Mouse (Mus musculus) thymus, adult 2 months (tissue): ENCODE results near the gene Ifitm1. TPM values are rescaled to one million over a fixed set of nuclear protein-coding genes. Genes with fewer than 3 reads are reported as not detected.

Experiments used
- DNase-seq: peaks from one replicate; pipeline ENCODE4 v3.0.0; 2021
- H3K27ac ChIP-seq: fragments of 200-500 bp; 2 replicates; pipeline ENCODE4 v1.5.1; 2012; ENCODE audit warnings: low read length, control low read depth; ENCODE audit not compliant: control insufficient read depth, insufficient read depth
- H3K27me3 ChIP-seq: fragments of 200-500 bp; 2 replicates; pipeline ENCODE4 v1.6.1; 2012; ENCODE audit warnings: mild to moderate bottlenecking, low read length, moderate library complexity, mixed read lengths; ENCODE audit not compliant: control insufficient read depth, insufficient read depth
- H3K36me3 ChIP-seq: fragments of 200-500 bp; 2 replicates; pipeline ENCODE4 v1.6.1; 2012; ENCODE audit warnings: mild to moderate bottlenecking, low read length, moderate library complexity; ENCODE audit not compliant: control insufficient read depth, insufficient read depth
- H3K4me1 ChIP-seq: fragments of 200-500 bp; replicated peaks from 2 replicates; pipeline ENCODE4 v1.6.1; 2012; ENCODE audit warnings: low read length; ENCODE audit not compliant: control insufficient read depth, insufficient read depth
- H3K4me3 ChIP-seq: fragments of 200-500 bp; 2 replicates; pipeline ENCODE4 v1.5.1; 2012; ENCODE audit warnings: mild to moderate bottlenecking, low read length, control low read depth, moderate library complexity; ENCODE audit not compliant: control insufficient read depth, insufficient read depth
- CTCF ChIP-seq: fragments of 200-500 bp; IDR thresholded peaks from 2 replicates; pipeline ENCODE4 v1.5.1; 2012; ENCODE audit warnings: mild to moderate bottlenecking, control low read depth, low read length, moderate library complexity, borderline replicate concordance; ENCODE audit not compliant: control insufficient read depth, poor library complexity, insufficient read depth; ENCODE audit errors: extremely low read depth
- POLR2A ChIP-seq: fragments of 200-500 bp; IDR thresholded peaks from 2 replicates; pipeline ENCODE4 v1.6.1; 2012; ENCODE audit warnings: mild to moderate bottlenecking, low read length, control low read depth, moderate library complexity; ENCODE audit not compliant: control insufficient read depth, poor library complexity, insufficient read depth; ENCODE audit errors: extremely low read depth
- WGBS: fragments of 180-500 bp; shearing (Covaris S2); methylation state at CpG from one replicate; pipeline ENCODE4 v1.1.7; 2018; 5-methylcytosine and 5-hydroxymethylcytosine counted together
- polyA plus RNA-seq: library from polyadenylated mRNA; depleted of rRNA; stranded (reverse); fragments of >200 nt; gene quantifications from 2 replicates; pipeline ENCODE4 v1.2.3, GENCODE M21; 2012; rRNA removed

Gene Ifitm1
- polyA plus RNA-seq, 1 experiment, result 60.9 TPM

DNA sequence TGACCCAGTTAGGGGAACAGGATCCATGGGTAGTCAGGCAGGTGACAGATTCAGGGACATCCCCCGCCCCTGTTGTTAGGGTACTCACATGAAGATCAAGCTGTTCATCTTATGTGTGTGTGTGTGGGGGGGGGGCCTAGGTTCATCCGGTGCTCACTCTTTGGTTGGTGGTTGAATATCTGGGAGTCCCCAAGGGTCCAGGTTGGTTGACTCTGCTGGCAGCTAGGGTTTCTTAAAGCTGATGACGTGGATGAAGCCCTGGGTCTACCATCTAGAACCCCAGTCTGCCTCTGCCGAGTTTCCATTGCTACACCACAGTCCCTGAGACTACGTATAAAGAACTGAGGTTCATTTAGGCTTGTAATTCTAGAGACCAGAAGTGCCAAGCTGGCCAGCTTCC is 52.0 kb downstream of the Ifitm1 start:
- no peaks in the 10 kb centered on the region for H3K36me3 ChIP-seq
- no peak overlapping the region for H3K4me3 ChIP-seq
- no peaks in the 10 kb centered on the region for H3K27me3 ChIP-seq
- H3K27ac ChIP-seq, result no peak overlapping the region
- no peaks in the 10 kb centered on the region for H3K4me1 ChIP-seq
- no peak for DNase-seq
- TF ChIP-seq CTCF (no peak), POLR2A (no peak)
- 96% methylated on average over 5 of the region's 5 CpGs for WGBS

Other genes starting within 250 kb of the Ifitm1 start
- 11.2 and 12.2 TPM in 2 replicates for gene Cyp2e1, start 203.5 kb upstream of the Ifitm1 start, polyA plus RNA-seq
- gene Syce1, start 179.4 kb upstream of the Ifitm1 start, polyA plus RNA-seq, result 0.27 TPM in 1 of 2 replicates, not detected in the other
- 0.04 and 0.22 TPM in 2 replicates for gene Zfp941, start 145.0 kb upstream of the Ifitm1 start, polyA plus RNA-seq
- gene Urah, start 132.2 kb upstream of the Ifitm1 start, polyA plus RNA-seq, result 12.9 and 15.9 TPM in 2 replicates
- 2.0 and 3.2 TPM in 2 replicates for gene Scgb1c1, start 121.7 kb upstream of the Ifitm1 start, polyA plus RNA-seq
- 0.20 TPM in 1 of 2 replicates, not detected in the other for gene Odf3, start 119.4 kb upstream of the Ifitm1 start, polyA plus RNA-seq
- not detected in 2 replicates for gene Gm45785, start 110.9 kb upstream of the Ifitm1 start, polyA plus RNA-seq
- gene Ric8a, start 110.3 kb upstream of the Ifitm1 start, polyA plus RNA-seq, result 175 and 181 TPM in 2 replicates
- 26.5 and 31.8 TPM in 2 replicates for gene Bet1l, start 109.6 kb upstream of the Ifitm1 start, polyA plus RNA-seq
- 99.7 and 100 TPM in 2 replicates for gene Psmd13, start 85.3 kb upstream of the Ifitm1 start, polyA plus RNA-seq
- gene Sirt3, start 84.9 kb upstream of the Ifitm1 start, polyA plus RNA-seq, result 23.1 and 27.6 TPM in 2 replicates
- 159 and 231 TPM in 2 replicates for gene Cox8b, start 66.8 kb upstream of the Ifitm1 start, polyA plus RNA-seq
- gene Nlrp6, start 46.3 kb upstream of the Ifitm1 start, polyA plus RNA-seq, result 0.32 and 0.71 TPM in 2 replicates
- gene Pgghg, start 25.8 kb upstream of the Ifitm1 start, polyA plus RNA-seq, result 60.1 and 68.6 TPM in 2 replicates
- 0.43 and 0.81 TPM in 2 replicates for gene Ifitm5, start 16.9 kb upstream of the Ifitm1 start, polyA plus RNA-seq
- not detected in 2 replicates for gene Gm45717, start 11.3 kb upstream of the Ifitm1 start, polyA plus RNA-seq
- gene Ifitm2, start 11.2 kb upstream of the Ifitm1 start, polyA plus RNA-seq, result 207 and 296 TPM in 2 replicates
- 309 and 397 TPM in 2 replicates for gene Ifitm3, start 43.5 kb downstream of the Ifitm1 start, polyA plus RNA-seq
- gene Ifitm6, start 50.7 kb downstream of the Ifitm1 start, polyA plus RNA-seq, result 4.7 and 5.9 TPM in 2 replicates
- not detected in 2 replicates for gene Gm17387, start 61.9 kb downstream of the Ifitm1 start, polyA plus RNA-seq
- 1.4 and 1.6 TPM in 2 replicates for gene B4galnt4, start 93.9 kb downstream of the Ifitm1 start, polyA plus RNA-seq
- 46.8 and 49.9 TPM in 2 replicates for gene Pkp3, start 111.0 kb downstream of the Ifitm1 start, polyA plus RNA-seq
- 62.4 and 67.3 TPM in 2 replicates for gene Sigirr, start 133.4 kb downstream of the Ifitm1 start, polyA plus RNA-seq
- 1.5 and 2.9 TPM in 2 replicates for gene Ano9, start 150.6 kb downstream of the Ifitm1 start, polyA plus RNA-seq
- gene Ptdss2, start 155.2 kb downstream of the Ifitm1 start, polyA plus RNA-seq, result 29.9 and 33.8 TPM in 2 replicates
- 59.0 and 75.9 TPM in 2 replicates for gene Rnh1, start 205.6 kb downstream of the Ifitm1 start, polyA plus RNA-seq
- 65.6 and 77.9 TPM in 2 replicates for gene Hras, start 226.8 kb downstream of the Ifitm1 start, polyA plus RNA-seq
- gene Lrrc56, start 226.9 kb downstream of the Ifitm1 start, polyA plus RNA-seq, result 7.1 and 7.4 TPM in 2 replicates
- gene Lmntd2, start 246.9 kb downstream of the Ifitm1 start, polyA plus RNA-seq, result 4.6 and 5.5 TPM in 2 replicates
- 29.8 TPM in 2 replicates for gene Rassf7, start 248.6 kb downstream of the Ifitm1 start, polyA plus RNA-seq